Mouse (Mus musculus) testis, adult 2 months (tissue): ENCODE data around the gene Stab2.

ENCODE experiments used
- CTCF ChIP-seq: fragments of 200-500 bp; IDR thresholded peaks from 2 replicates; pipeline ENCODE4 v1.5.1; 2012; ENCODE audit warnings: low read depth, mild to moderate bottlenecking, inconsistent platforms, low read length, moderate library complexity; ENCODE audit not compliant: control insufficient read depth, insufficient read depth, insufficient replicate concordance
- POLR2A ChIP-seq: fragments of 200-500 bp; IDR thresholded peaks from 2 replicates; pipeline ENCODE4 v1.6.1; 2012; ENCODE audit warnings: low read depth, mild to moderate bottlenecking, inconsistent platforms, low read length, moderate library complexity; ENCODE audit not compliant: control insufficient read depth

DNA sequence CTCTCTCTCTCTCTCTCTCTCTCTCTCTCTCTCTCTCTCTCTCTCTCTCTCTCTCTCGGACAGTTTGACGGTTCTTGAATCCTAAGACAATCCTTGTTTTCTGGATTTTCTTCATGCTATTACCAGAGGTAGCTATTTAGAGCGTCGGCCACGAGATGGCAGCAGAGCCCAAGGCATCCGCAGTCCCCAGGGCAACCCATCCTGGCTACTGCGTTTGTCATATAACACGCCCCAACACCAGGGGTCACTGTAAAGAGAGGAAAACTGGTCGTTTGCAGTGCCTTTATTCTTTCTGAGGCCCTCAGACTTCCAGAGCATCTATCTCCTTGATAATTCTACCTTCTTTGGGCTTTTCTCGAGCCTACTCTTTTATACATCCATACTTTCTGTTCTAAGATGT is 17.1 kb upstream of the Stab2 start:
- no peak for TF ChIP-seq POLR2A
- TF ChIP-seq CTCF = peak; percentile 91
